Mouse (Mus musculus) intestine, postnatal 0 days (tissue): ENCODE data around the gene Elovl6. TPM values are rescaled to one million over a fixed set of nuclear protein-coding genes. Genes with fewer than 3 reads are reported as not detected.

Experiments used
- ATAC-seq: fragments of 200-750 bp; cut with Nextera tagmentation; 2 replicates; pipeline ENCODE4 v1.8.0; 2017; ENCODE audit warnings: mild to moderate bottlenecking, moderate TSS enrichment, moderate library complexity
- H3K27ac ChIP-seq: fragments of 300-500 bp; sonication (generic); 2 replicates; pipeline ENCODE4 v1.5.1; 2014; ENCODE audit warnings: mild to moderate bottlenecking, low read depth, low read length, moderate library complexity
- H3K27me3 ChIP-seq: fragments of 300-500 bp; sonication (generic); replicated peaks from 2 replicates; pipeline ENCODE4 v1.6.1; 2014; ENCODE audit warnings: low read length, mixed read lengths; ENCODE audit not compliant: control insufficient read depth, insufficient read depth
- H3K36me3 ChIP-seq: fragments of 300-500 bp; sonication (generic); 2 replicates; pipeline ENCODE4 v1.6.1; 2014; ENCODE audit warnings: mild to moderate bottlenecking, moderate library complexity; ENCODE audit not compliant: control insufficient read depth, insufficient read depth
- H3K4me1 ChIP-seq: fragments of 300-500 bp; sonication (generic); replicated peaks from 2 replicates; pipeline ENCODE4 v1.6.1; 2014; ENCODE audit warnings: antibody characterized with exemption, low read length, mixed read lengths; ENCODE audit not compliant: control insufficient read depth, insufficient read depth
- H3K4me2 ChIP-seq: fragments of 300-500 bp; sonication (generic); replicated peaks from 2 replicates; pipeline ENCODE4 v1.6.1; 2014; ENCODE audit warnings: low read depth, mild to moderate bottlenecking, moderate library complexity
- H3K4me3 ChIP-seq: fragments of 300-500 bp; sonication (generic); 2 replicates; pipeline ENCODE4 v1.5.1; 2014; ENCODE audit warnings: low read depth, low read length
- H3K9ac ChIP-seq: fragments of 300-500 bp; sonication (generic); 2 replicates; pipeline ENCODE4 v1.6.1; 2014; ENCODE audit warnings: mild to moderate bottlenecking, low read depth, low read length
- H3K9me3 ChIP-seq: fragments of 300-500 bp; sonication (generic); 2 replicates; pipeline ENCODE4 v1.6.1; 2016; ENCODE audit warnings: mixed run types; ENCODE audit not compliant: control insufficient read depth
- CTCF ChIP-seq: sonication (generic); IDR thresholded peaks from 2 replicates; pipeline ENCODE4 v1.5.1; 2016; ENCODE audit warnings: low read depth, mild to moderate bottlenecking, control low read depth, antibody characterized with exemption, moderate library complexity
- WGBS: fragments of 180-500 bp; shearing (Covaris S2); extraction: QIAGEN DNeasy Blood & Tissue Kit; methylation state at CpG from one replicate; pipeline ENCODE4 v1.1.7; 2014; 5-methylcytosine and 5-hydroxymethylcytosine counted together
- polyA plus RNA-seq: library from polyadenylated mRNA; unstranded; fragments of >200 nt; fragmentation: Nextera tagmentation; extraction: Ambion mirVana; gene quantifications from 2 replicates; pipeline ENCODE4 v1.2.1, GENCODE M21; 2015

Elovl6 gene
- 34.5 and 36.5 TPM in 2 replicates for polyA plus RNA-seq

- Histone ChIP-seq H3K4me2 (peak within 1 kb of the TSS; percentile 88), H3K9ac (peak within 1 kb of the TSS; percentile 96), H3K27ac (peak within 1 kb of the TSS; percentile 93), H3K36me3 (no peaks in the 10 kb centered on the region), H3K4me3 (peak within 1 kb of the TSS; percentile 88), H3K9me3 (no peaks in the 10 kb centered on the region), H3K27me3 (no peaks in the 10 kb centered on the region), H3K4me1 (0 out of 2 replicates have a peak, but pooled peaks cover 4% of the 10 kb centered on the region)
- under 1% methylated on average over 35 of the region's 35 CpGs for WGBS
- TF ChIP-seq CTCF: peak; percentile 29
- peak; percentile 48 for ATAC-seq
These were observed at the start of gene Elovl6 for GRCm38 (mm10) chr3:129532180-129532864. Gene Elovl6, plus strand, starts transcription at chr3:129532355.

DNA sequence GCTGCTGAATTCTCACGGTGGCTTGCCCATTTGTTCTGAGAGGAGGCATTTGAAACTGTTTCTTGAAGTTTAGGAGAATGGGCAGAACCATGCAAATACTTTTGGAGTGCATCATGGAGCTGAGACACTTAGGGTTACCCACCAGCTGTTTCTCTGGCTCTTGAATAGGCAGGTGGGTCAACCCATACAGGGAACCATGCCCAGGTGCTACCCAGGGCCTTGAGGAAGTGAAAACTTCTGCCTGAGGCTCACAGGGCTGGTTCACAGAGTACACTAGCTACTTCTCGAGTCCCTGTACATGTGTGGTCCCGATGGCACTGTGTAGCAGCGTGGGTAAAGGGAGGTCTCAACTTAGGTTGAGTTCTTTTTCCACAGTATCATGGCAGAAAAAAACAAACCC is 43.4 kb upstream of the Elovl6 start:
- Histone ChIP-seq H3K36me3 (no peaks in the 10 kb centered on the region), H3K9me3 (no peaks in the 10 kb centered on the region), H3K27me3 (no peaks in the 10 kb centered on the region), H3K4me2 (no peak overlapping the region), H3K4me1 (no peaks in the 10 kb centered on the region), H3K9ac (no peak overlapping the region), H3K4me3 (no peak overlapping the region), H3K27ac (no peak overlapping the region)
- 83% methylated on average over 4 of the region's 4 CpGs for WGBS
- no peak for TF ChIP-seq CTCF
- ATAC-seq: no peak

DNA sequence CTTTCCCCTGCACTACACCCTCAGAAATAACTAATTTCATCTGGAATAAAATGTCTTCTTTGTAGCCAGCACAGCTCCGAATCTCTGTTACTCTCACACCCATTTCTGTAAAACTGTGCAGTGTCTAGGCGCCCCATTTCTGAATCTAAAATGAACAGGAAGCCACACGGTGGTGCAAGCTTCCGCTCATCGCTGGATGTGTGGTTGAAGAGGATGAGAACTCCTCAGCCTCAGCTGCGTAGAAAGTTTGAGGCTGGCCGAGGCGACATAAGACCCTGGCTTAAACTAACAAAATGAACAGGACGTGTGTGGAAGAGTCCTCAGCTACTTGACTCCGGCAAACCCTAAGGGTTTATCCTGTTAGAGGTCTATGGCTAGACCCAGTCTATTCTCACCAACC is 38.0 kb upstream of the Elovl6 start:
- H3K4me1 ChIP-seq: no peaks in the 10 kb centered on the region
- no peak for ATAC-seq
- H3K27ac ChIP-seq: no peak overlapping the region
- H3K36me3 ChIP-seq: no peaks in the 10 kb centered on the region
- H3K9ac ChIP-seq: no peak overlapping the region
- 82% methylated on average over 10 of the region's 10 CpGs for WGBS
- no peak overlapping the region for H3K4me3 ChIP-seq
- no peak overlapping the region for H3K4me2 ChIP-seq
- no peaks in the 10 kb centered on the region for H3K9me3 ChIP-seq
- no peak for TF ChIP-seq CTCF
- H3K27me3 ChIP-seq: no peaks in the 10 kb centered on the region

GRCm38 (mm10) chr3:129494731-129495130 is 37.4 kb upstream of the Elovl6 start:
- TF ChIP-seq CTCF: no peak
- Histone ChIP-seq H3K36me3 (no peaks in the 10 kb centered on the region), H3K4me3 (no peak overlapping the region), H3K27ac (no peak overlapping the region), H3K4me1 (no peaks in the 10 kb centered on the region), H3K9me3 (no peaks in the 10 kb centered on the region), H3K4me2 (no peak overlapping the region), H3K9ac (no peak overlapping the region), H3K27me3 (no peaks in the 10 kb centered on the region)
- WGBS: 85% methylated on average over 4 of the region's 4 CpGs
- ATAC-seq: no peak

GRCm38 (mm10) chr3:129503781-129504180 is 28.4 kb upstream of the Elovl6 start:
- Histone ChIP-seq H3K27ac (no peak overlapping the region; the same call in 1 of the 2 replicates), H3K27me3 (no peaks in the 10 kb centered on the region), H3K9ac (no peak overlapping the region), H3K4me2 (no peak overlapping the region), H3K4me3 (no peak overlapping the region), H3K4me1 (no peaks in the 10 kb centered on the region), H3K9me3 (no peaks in the 10 kb centered on the region), H3K36me3 (no peaks in the 10 kb centered on the region)
- WGBS: 74% methylated on average over 7 of the region's 7 CpGs
- no peak for TF ChIP-seq CTCF
- no peak for ATAC-seq

GRCm38 (mm10) chr3:129504928-129505327 is 27.2 kb upstream of the Elovl6 start:
- H3K27ac ChIP-seq: peak overlapping the region; percentile 70
- H3K9me3 ChIP-seq: no peaks in the 10 kb centered on the region
- H3K9ac ChIP-seq: no peak overlapping the region
- H3K27me3 ChIP-seq: no peaks in the 10 kb centered on the region
- H3K4me3 ChIP-seq: no peak overlapping the region
- WGBS: 31% methylated on average over 6 of the region's 6 CpGs
- ATAC-seq: peak; percentile 97
- no peaks in the 10 kb centered on the region for H3K36me3 ChIP-seq
- TF ChIP-seq CTCF: no peak
- H3K4me2 ChIP-seq: no peak overlapping the region
- no peaks in the 10 kb centered on the region for H3K4me1 ChIP-seq
